Mouse (Mus musculus): ENCODE results near the gene Bach2.

Bach2 gene

DNA sequence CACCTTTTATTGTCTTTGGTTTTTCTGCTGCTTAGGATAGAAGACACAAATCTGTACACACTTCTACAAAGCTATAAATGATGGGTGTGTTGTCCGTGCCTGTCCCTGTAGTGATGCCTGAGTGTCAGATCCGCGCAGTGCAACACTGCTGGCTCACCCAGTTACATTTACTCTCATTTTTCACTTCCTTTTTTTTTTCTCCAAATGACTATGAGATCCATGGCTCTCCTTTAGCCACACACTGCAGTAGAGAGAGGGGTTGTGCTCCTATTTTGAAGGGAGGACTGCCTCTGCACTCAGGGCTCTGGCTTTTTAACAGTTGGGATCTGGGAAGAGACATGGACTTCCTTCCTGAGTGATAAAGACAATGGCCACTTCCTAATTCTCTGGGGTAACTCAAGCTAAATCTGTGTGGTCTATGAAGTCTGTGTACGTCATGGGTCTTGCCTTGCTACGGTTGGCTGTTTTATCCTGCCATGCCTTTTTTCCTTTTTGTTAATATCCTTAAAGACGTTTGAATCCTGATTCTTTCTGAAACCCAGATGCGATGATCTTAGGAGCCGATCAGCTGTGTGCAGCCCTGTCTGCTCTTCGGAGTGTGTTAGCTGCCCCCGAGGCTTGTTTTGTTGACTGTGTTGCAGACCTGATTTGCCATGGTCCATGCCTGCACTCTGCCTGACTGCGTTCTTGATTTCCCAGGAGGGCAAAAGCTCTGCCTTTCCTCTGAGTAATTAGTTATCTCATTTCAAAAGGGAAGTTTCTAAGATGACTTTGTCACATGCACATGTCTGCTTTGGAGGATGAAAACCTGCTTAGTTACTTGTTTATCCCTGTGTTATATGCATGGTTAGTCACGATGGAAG lies 120.2 kb downstream of the Bach2 start:
- no peak for DNase-seq (ENCODE audit: low spot score)

DNA sequence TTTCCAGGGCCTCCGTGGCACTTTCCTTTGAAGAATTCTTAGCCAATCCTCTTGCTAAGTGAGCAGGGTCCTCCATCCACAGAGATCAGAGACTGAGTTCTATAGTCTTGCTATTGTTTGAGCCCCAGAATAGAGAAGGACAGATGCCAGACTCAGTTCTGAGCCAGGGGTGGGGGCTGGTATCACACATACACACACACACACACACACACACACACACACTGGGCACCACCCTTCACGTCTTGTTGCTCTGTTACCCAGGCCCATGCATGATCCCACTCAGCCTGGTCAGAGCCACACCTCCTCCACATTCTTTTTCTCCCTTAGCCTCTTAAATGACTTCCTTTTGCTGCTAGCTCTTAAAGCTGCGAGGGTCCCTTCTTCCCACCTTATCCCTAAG lies 121.0 kb downstream of the Bach2 start:
- no peak for DNase-seq (ENCODE audit: low spot score)

DNA sequence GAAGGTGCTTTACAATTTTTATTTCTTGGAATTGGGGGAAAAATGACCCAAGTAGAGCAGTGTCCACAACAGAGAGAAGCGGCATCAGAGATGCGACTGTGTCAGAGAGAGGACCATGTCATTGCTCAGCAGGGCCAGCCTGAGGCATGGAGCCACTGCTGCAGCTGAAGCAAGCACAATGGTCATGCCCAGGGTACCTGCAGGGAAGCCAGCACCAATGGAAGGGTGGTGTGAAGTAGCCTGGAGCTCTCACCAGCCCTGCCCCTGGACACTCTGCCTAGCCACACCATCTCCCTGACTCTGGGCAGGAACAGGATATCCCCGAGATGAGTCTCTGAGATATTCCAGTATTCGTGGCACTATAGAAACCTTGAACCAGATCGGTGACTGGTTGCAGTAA lies 121.9 kb downstream of the Bach2 start:
- no peak for DNase-seq (ENCODE audit: low spot score)

DNA sequence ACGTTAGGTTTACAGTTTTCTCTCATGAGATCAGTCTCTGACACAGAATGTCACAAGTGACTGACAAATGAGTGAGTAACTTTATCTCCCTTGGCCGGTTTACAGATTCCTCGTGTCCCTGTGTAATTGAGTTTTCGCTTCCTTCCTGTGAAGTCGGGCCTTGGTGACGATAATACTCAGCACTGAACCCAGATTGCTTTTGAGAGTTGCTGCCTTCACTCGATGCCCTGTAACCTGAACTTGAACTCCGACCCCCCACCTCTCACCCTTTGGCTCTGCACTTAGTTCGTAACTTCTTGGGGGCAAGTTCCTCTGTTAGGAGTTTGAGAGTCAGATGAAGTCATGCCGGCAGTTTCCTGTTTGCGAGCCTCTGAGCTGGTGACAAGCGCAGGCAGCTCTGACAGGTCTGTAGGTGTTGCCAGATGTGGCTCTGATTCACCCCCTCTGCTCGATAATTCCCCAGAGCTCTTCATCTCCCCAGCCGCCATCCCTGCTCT lies 124.9 kb downstream of the Bach2 start:
- no peak for DNase-seq (ENCODE audit: low spot score)

DNA sequence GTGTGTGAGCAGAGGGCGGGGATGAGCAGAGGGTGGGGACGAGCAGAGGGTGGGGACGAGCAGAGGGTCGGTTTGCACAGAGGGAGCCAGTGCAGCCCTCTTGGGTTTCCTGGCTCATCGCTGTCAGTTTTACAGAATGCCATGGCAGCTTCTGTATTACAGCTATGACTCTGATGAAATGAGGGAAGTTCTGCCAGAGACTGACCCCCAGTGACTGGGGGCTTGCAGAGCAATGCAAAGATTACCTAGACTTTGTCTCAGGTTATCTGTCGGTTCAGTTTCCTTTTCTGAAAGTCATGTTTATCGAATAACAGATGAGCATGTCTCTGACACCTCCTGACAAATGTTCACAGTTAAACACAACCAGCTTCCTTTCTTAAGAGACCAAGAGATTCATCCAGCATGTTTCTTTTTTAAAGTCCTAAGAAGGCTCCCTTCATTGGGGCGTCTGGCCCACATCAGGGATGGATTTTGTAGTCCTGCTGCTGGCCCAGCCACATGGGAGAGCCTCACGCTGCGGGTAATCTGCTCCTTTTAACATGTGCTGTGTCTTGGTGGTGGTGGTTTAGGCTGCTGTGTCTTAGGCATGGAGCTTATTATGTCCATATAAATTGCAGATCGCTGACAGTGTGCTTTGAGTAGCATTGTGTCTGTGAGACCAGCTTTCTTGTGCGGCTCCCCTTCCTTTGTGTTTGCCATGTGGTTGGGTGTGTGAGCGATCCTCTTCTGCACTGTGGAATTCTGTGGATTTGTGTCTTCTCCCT lies 126.7 kb downstream of the Bach2 start:
- DNase-seq (ENCODE audit: low spot score), result no peak

DNA sequence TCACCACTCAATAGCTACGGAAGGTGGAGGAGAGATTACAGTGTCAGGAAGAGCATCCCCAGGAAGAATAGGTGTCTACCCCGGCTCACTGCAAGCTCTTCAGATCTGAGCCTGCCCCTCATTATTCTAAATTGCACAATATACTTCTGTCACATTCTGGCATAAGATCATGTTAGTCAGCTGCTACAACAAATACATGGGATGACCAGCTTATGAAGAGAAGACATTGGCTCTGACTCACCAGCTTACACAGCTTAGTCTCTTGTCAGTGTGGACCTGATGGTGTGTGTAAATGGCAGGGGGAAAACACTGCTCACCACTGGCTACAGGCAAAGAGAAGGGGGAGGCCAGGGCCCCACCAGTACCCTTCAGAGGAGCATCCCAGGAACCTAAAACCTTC lies 127.6 kb downstream of the Bach2 start:
- no peak for DNase-seq (ENCODE audit: low spot score)

DNA sequence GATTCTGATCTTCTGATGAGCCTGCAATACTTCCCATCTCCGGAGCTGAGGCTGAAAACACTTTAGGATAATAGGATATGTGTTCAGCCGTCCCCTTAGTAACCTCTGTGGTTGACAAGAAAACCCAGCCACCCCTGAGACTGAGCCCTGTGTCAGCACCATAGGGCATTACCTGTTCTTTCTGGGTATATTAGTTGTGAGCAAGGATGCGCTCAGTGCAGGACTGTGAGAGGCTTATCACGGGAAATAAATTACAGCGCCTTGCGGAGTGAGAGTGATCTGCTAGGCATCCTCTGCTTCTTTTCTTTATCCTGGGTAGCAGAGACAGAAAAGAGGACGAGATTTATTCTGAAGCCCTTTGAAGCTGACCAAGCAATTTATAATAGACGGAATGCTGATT lies 129.7 kb downstream of the Bach2 start:
- no peak for DNase-seq (ENCODE audit: low spot score)

DNA sequence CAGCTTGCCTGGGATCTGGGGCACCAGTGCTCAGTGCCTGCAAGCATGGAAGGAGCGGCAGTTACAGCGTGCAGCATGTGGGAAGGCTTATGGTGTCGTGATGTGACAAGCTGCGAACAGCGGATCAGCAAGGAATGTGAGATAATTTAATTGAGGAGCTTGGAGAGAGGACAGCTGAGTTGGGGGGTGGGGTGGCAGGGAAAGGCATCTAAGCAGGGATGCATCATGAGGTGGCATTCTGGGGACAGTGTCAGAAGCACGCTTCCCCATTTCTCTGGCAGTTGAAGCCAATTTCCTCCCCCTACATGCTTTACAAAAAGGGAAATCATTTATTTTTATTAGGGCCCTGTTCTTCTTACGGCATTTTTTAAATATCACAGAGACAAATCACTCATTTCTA lies 134.5 kb downstream of the Bach2 start:
- no peak for DNase-seq (ENCODE audit: low spot score)

DNA sequence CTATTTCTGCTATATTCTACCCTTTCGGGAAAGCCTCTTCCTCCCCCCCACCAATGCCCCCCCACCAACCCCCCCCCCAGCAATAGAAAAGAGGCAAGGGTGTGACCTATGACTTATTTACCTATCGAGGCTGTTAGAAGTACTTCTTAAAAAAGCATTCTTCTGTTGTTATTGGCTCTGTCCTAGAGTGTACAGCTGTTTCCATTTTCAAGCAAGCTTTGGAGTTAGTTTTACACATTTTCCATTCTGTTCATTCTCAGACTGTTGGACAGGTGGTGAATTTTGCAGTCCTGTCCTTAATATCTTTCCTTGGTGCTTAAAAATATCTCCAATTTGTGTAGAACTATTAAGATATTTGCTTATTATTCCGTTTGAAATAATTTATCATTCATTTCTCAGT lies 134.9 kb downstream of the Bach2 start:
- DNase-seq (ENCODE audit: low spot score), result no peak

DNA sequence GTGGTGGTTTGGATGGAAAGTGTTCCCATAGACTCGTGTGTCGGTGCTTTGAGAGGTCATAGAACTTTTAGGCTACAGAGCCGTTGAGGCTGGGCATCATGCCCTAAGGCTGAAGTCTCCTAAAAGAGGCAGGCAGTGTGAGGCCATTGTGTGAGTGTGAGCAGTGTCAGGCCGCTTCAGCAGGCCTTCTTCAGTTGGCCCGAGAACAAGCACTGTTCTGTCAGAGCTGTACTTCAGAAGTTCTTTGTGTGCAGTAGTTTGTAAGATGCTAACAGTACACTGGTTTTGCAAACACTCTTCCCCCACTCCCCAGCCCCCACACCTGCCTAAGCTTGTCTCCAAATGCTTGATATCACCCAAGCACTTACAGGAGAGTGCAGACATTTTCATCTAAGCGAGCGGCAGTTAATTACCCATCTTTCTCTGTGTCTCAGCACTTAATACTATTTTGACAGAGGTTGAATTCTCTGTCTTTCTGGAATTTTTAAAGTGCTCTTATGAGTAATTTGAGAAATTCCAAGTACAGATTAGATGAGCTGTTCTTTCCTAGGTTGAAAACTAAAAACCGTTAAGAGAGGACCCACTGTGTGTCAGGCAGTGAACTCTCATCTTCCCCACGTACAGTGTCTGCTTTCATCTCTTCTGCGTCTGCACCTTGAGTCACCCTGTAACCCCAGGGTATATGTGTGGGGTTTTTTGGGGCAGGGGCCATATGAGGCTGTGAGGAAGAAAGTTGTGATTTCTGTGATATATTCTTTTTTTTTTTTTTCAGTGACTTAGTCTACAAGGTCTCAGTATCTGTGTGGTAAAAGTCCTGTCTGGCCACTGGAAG lies 136.4 kb downstream of the Bach2 start:
- DNase-seq (ENCODE audit: low spot score), result no peak

DNA sequence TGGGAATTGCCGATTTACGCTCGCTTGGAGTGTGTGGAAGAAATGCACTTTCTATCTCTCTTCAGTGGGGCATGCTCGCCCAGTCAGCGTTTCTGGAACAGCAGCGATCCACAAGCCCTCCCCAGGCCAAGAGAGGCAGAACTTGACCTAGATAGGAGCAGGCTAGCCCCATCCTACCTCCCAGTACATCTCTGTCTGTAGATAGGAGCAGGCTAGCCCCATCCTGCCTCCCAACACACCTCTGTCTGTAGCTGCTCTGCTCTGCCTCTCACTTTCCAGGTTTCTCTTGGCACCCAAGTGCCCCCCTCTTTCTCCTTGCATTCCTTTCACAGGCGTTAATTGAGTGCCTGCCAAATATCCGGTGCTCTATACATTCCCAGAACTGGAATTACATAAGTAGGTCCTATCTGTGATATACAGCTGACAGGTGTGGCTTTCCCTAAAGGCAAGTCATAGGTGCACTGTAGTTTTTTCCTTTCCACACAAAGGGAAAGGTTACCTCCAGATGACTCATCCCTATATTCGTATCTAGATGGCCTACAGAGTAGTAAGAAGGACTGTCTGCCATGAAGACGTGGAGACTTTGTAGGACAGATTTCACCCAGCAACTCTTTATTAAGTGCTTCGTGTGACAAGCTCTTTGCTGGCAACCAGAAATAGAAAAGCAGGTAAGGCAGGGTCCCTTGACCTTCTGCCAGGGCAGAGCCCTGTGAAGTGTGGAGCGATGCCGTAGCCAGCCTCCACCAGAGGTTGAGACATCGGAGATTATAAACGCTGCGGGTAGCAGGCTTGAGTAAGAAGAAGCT lies 137.3 kb downstream of the Bach2 start:
- no peak for DNase-seq (ENCODE audit: low spot score)

DNA sequence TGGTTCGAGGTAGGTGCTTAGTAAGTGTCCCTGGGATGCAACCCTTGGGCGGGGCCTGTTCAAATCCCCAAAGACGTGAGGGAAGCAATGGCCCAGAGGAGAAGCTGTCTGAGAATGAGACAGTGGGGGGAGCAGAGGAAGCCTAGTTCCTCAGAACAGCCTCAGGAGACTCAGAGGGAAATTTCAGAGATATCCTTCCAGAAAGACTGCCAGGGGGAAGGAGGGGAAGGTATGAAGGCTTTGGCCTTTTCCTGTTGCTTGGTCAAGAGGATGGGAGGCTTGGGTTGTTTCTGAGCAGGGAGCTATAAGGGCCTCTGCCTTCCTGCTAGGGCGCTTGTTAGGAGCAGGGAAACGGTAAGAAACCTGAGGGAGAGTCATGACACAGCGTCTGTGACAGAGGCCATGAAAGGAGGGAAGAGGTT lies 137.9 kb downstream of the Bach2 start:
- no peak for DNase-seq (ENCODE audit: low spot score)

DNA sequence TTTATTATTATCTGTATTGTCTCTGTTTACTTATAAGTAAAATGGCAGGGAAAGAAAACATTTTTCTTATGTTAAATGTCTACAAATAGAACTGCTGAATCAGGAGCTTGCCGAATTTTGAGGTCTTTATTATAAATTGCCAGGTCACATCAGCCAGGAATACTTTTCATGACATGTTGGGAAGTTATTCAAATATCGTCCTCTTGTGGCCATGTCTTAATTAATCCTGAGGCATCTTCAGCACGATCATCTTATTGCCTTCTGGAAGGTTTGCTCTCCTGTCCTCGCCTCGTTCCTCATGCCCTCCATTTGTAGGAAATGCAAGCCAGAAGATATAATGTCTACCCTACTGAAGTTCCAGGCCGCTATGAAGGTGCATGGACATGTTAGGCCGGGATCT lies 140.5 kb downstream of the Bach2 start:
- no peak for DNase-seq (ENCODE audit: low spot score)

DNA sequence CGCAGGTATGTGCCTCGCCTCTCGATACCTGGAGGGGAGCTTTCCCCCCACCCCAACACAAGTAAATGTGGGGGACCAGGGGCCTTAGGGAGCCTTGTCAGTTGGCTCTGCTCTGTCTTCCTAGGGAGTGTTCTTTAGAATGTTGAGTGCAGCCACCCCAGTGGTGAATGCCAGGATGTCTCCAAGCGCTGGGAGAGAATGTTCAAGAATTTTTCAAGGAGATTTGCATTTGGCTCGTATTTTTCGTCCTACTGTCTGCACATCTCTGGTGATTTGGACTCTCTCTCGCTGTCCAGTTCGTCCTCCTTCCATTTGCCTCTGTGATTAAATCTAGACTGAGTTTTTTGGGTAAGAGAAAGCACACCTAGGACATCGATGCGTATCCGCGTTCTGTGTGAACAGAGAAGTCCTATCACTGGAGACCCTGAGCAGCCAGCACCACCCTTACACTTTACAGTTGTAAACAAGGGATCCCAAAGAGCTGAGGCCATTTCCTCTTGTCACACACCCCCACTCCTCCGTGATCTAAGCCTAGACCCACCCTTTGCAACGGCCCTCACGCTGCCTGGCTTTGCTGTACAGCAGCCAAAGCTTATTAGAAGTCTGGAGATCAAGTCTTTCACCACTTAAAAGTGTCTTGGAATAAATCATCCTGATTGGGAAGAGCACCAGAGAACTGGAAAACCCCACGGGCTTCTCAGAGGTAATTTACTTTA lies 143.2 kb downstream of the Bach2 start:
- DNase-seq (ENCODE audit: low spot score), result no peak

DNA sequence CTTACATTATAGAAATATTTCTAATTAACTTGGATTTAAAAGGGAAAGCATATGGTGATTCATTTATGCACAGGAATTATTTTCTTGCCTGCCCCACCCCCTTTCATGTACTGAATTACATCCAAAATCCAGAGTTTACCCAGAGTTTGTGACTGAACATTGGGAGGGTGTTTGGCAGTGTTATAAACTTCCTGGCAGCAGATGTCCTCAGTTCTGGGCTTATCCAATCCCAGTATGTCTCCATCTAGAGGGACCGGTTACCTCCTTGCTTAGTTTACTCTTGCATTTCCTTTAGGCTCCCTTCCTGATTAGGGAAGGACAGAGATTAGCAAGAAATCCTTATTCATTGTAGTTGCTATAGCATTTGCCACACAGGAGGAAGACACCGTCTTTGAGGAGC lies 146.5 kb downstream of the Bach2 start:
- DNase-seq (ENCODE audit: low spot score), result no peak

DNA sequence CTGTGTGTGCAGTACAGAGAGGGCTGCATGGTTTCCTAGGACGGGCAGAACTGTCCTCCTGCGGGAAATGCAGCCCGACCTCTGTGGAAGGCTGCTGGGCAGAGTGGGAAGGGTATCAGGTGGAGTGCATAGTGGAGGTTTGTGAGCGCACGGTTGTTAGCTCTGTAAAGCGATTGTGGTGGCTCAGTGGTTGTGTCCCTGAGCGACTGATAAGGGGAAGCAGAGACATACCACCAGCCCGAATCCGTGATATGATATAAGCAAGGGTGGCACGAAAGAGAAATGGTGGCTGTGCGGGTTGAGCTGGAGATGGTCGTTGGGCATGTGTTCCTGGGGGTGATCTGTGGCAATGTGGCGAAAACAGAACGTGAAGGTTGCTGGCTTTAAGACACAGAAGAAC lies 147.0 kb downstream of the Bach2 start:
- DNase-seq (ENCODE audit: low spot score), result no peak

DNA sequence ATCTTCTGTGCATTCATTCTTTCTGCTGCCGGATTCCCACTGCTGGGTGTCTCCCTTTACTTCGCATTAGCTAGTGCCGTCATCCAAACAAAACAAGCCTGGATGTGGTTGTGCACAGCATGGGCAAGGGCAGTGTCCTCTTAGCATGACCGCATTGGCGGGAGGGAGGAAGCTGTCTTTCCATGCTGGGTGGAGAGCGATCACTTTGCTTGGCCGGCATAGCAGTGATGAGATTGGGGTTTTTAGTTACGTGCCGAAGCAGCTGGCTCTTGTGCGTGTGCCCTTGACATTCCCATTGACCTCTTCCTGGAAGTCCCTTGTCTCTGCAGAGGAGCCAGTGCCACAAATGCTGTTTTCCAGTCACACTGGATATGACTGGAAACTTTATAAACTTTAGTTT lies 147.7 kb downstream of the Bach2 start:
- DNase-seq (ENCODE audit: low spot score), result no peak

DNA sequence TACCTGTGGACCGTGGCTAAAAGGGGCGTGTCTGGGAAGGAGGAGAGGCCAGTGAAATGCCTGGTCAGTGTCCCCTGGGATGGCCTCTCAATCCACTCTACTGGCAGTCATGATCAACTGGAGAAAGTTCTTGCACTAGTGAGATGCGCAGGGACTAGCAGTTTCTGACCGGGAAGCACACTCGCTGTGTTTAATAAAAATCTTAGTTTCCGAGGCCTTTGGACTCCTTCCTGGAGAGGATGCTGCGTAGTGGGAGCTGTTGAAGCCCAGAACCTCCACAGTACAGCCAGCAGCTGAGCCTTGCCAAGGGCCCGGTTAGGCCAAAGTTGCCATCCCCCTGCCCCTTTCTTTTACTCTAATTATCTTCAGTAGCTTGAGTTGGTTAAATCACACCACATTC lies 148.3 kb downstream of the Bach2 start:
- no peak for DNase-seq (ENCODE audit: low spot score)

DNA sequence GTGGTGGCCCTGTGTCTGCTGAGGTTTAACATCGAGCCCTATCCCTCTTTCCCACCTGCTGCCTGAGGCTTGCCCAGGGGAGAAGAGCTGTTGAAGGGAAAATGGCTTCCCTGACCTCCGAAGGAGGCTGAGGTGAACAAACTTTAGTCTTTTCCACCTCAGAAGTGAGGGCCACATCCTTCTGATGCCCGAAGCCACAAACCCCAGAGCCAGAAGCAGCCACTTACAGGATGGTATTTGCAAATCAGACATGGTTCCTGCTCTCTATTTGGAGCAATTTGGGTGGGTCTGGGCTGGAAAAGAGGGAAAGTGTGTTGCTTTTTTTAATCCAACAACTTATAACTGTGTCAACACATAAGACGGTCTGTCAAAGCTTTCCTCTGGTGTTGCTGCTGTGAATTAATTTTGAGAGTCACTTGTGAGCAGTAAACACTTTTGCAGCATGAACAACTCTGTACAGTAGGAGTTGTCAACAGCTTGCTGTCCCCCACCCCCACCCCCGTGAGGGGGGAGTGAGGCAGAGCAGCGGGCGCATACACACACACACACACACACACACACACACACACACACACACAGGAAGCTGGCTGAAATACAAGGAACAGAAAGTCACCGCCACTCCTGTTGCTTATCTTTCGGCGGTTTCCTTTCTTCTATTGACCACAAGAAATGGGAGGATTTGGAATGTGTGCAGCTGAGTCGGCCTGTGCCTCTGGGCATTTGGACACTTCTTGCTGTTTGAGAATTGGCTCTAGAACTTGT lies 149.1 kb downstream of the Bach2 start:
- DNase-seq (ENCODE audit: low spot score), result no peak

DNA sequence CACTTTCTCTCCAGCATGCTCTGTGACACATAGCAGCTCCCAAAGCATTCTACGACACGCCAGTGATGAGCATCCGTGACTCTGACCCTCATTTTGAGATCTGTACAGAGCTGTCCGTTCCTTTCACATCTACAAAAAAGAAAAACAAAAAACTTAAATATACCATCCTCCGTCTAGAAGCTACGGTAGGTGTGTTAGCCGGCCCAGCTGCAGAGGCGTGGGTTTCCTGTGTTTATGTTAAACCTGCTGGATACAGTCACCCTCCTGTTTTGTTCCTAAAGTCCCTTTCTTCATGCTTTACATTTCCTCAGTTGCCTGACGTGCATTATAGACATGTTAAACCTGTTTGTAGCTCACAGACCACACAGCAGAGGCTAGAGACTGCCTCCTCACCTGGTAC lies 150.0 kb downstream of the Bach2 start:
- DNase-seq (ENCODE audit: low spot score), result no peak
